Mouse (Mus musculus) stomach, embryonic 14.5 days (tissue): ENCODE data around the gene Ltbp1. TPM values are rescaled to one million over a fixed set of nuclear protein-coding genes. Genes with fewer than 3 reads are reported as not detected.

Experiments used
- ATAC-seq: fragments of 200-750 bp; cut with Nextera tagmentation; 2 replicates; pipeline ENCODE4 v1.8.0; 2017; ENCODE audit warnings: low read depth, moderate TSS enrichment; ENCODE audit not compliant: insufficient number of reproducible peaks, insufficient read depth, low FRiP score
- H3K27ac ChIP-seq: fragments of 300-500 bp; sonication (generic); 2 replicates; pipeline ENCODE4 v1.5.1; 2014; ENCODE audit warnings: mild to moderate bottlenecking, low read length, moderate library complexity, mixed read lengths
- H3K27me3 ChIP-seq: fragments of 300-500 bp; sonication (generic); 2 replicates; pipeline ENCODE4 v1.6.1; 2014; ENCODE audit warnings: low read length, control low read depth, mixed read lengths; ENCODE audit not compliant: control insufficient read depth, insufficient read depth
- H3K36me3 ChIP-seq: fragments of 300-500 bp; sonication (generic); 2 replicates; pipeline ENCODE4 v1.6.1; 2014; ENCODE audit warnings: mild to moderate bottlenecking, control low read depth, low read length, moderate library complexity, mixed read lengths; ENCODE audit not compliant: control insufficient read depth, insufficient read depth
- H3K4me1 ChIP-seq: fragments of 300-500 bp; sonication (generic); 2 replicates; pipeline ENCODE4 v1.6.1; 2014; ENCODE audit warnings: low read length, control low read depth, mixed read lengths; ENCODE audit not compliant: control insufficient read depth, insufficient read depth
- H3K4me2 ChIP-seq: fragments of 300-500 bp; sonication (generic); replicated peaks from 2 replicates; pipeline ENCODE4 v1.6.1; 2014; ENCODE audit warnings: low read depth, low read length, control low read depth
- H3K4me3 ChIP-seq: fragments of 300-500 bp; sonication (generic); 2 replicates; pipeline ENCODE4 v1.5.1; 2014; ENCODE audit warnings: low read depth, low read length, control low read depth
- H3K9ac ChIP-seq: fragments of 300-500 bp; sonication (generic); replicated peaks from 2 replicates; pipeline ENCODE4 v1.6.1; 2014; ENCODE audit warnings: low read depth, mild to moderate bottlenecking, control low read depth, low read length, moderate library complexity, mixed read lengths
- H3K9me3 ChIP-seq: fragments of 300-500 bp; sonication (generic); 2 replicates; pipeline ENCODE4 v1.6.1; 2016; ENCODE audit warnings: low read depth, low read length, control low read depth; ENCODE audit not compliant: control insufficient read depth
- WGBS: fragments of 180-500 bp; shearing (Covaris S2); extraction: QIAGEN DNeasy Blood & Tissue Kit; methylation state at CpG from one replicate; pipeline ENCODE4 v1.1.7; 2014; 5-methylcytosine and 5-hydroxymethylcytosine counted together
- polyA plus RNA-seq: library from polyadenylated mRNA; unstranded; fragments of >200 nt; fragmentation: Nextera tagmentation; extraction: Ambion mirVana; gene quantifications from 2 replicates; pipeline ENCODE4 v1.2.1, GENCODE M21; 2014

The Ltbp1 gene
- polyA plus RNA-seq, 1 experiment from 2014 or later: 49.3 TPM

GRCm38 (mm10) chr17:75331421-75331951 lies 326.1 kb downstream of the Ltbp1 start:
- no peak for ATAC-seq
- Histone ChIP-seq H3K9ac (no peak overlapping the region), H3K27me3 (no peaks in the 10 kb centered on the region), H3K36me3 (peaks cover 5% of the 10 kb centered on the region; the same call in 1 of the 2 replicates), H3K4me3 (no peak overlapping the region), H3K4me2 (no peak overlapping the region), H3K9me3 (no peaks in the 10 kb centered on the region), H3K4me1 (no peaks in the 10 kb centered on the region), H3K27ac (no peak overlapping the region)
- 79% methylated on average over 6 of the region's 6 CpGs for WGBS

DNA sequence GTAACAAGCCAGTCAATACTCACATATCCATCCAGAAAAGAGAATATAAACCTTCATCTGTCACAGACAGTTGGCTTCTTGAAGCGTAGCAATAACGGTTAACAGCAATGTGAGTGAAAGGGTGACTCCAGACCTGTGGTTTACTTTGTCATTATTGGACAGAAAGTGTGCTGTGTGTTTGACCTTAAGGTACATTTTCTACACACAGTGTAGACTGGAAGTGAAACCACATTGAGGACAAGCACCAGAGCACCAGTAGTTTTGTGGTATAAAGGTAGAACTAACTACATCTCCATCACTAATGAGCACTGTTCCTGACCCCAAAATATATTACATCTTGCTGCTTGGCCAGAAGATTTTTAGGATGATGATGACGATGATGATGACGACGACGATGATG lies 326.9 kb downstream of the Ltbp1 start:
- H3K27me3 ChIP-seq: no peaks in the 10 kb centered on the region
- no peak overlapping the region for H3K9ac ChIP-seq
- H3K36me3 ChIP-seq: peaks cover 5% of the 10 kb centered on the region; the same call in 1 of the 2 replicates
- H3K27ac ChIP-seq: no peak overlapping the region
- 95% methylated on average over 6 of the region's 6 CpGs for WGBS
- no peak overlapping the region for H3K4me2 ChIP-seq
- no peaks in the 10 kb centered on the region for H3K4me1 ChIP-seq
- no peaks in the 10 kb centered on the region for H3K9me3 ChIP-seq
- H3K4me3 ChIP-seq: no peak overlapping the region
- ATAC-seq: no peak

DNA sequence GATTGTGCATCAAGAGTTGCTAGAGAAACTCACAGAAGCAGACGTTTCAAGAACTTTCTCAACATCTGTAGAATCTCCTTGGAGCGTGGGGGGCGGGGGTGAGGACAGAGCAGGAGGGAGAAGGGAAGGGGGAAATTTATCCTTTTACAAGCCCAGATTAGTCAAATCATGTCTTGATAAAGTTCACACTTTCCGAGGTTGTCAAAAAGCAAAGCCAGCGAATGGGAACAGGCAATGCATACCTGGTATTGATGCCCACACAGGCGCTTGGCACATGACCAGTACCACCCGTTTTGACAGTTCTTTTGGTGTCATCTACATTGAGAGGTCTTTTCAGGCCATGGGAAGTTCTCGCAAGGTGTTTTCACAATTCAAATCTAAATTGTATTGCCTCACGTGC lies 327.6 kb downstream of the Ltbp1 start:
- Histone ChIP-seq H3K36me3 (peaks cover 5% of the 10 kb centered on the region; the same call in 1 of the 2 replicates), H3K9ac (no peak overlapping the region), H3K4me2 (no peak overlapping the region), H3K27ac (no peak overlapping the region), H3K4me3 (no peak overlapping the region), H3K27me3 (no peaks in the 10 kb centered on the region), H3K9me3 (no peaks in the 10 kb centered on the region), H3K4me1 (no peaks in the 10 kb centered on the region)
- 90% methylated on average over 9 of the region's 9 CpGs for WGBS
- ATAC-seq: no peak

- no peak overlapping the region for H3K9ac ChIP-seq
- 87% methylated on average over 13 of the region's 13 CpGs for WGBS
- no peak overlapping the region for H3K27ac ChIP-seq
- no peak overlapping the region for H3K4me3 ChIP-seq
- no peaks in the 10 kb centered on the region for H3K27me3 ChIP-seq
- no peak overlapping the region for H3K4me2 ChIP-seq
- no peaks in the 10 kb centered on the region for H3K4me1 ChIP-seq
- ATAC-seq: no peak
- H3K9me3 ChIP-seq: no peaks in the 10 kb centered on the region
- no peaks in the 10 kb centered on the region; the same call in 1 of the 2 replicates for H3K36me3 ChIP-seq
These were observed 328.4 kb downstream of the Ltbp1 start for GRCm38 (mm10) chr17:75333759-75334158.

GRCm38 (mm10) chr17:75335649-75336048 lies 330.3 kb downstream of the Ltbp1 start:
- no peak overlapping the region for H3K4me3 ChIP-seq

GRCm38 (mm10) chr17:75341227-75341626 lies 335.9 kb downstream of the Ltbp1 start:
- Histone ChIP-seq H3K9me3 (no peaks in the 10 kb centered on the region), H3K27me3 (no peaks in the 10 kb centered on the region), H3K27ac (no peak overlapping the region), H3K9ac (no peak overlapping the region), H3K4me1 (no peaks in the 10 kb centered on the region), H3K4me3 (no peak overlapping the region), H3K4me2 (no peak overlapping the region), H3K36me3 (no peaks in the 10 kb centered on the region)
- ATAC-seq: no peak
- 68% methylated on average over 4 of the region's 4 CpGs for WGBS

More at GRCm38 (mm10) chr17:75335649-75336048, 330.3 kb downstream of the Ltbp1 start:
- Histone ChIP-seq H3K27me3 (no peaks in the 10 kb centered on the region), H3K9ac (no peak overlapping the region), H3K4me2 (no peak overlapping the region), H3K4me1 (no peaks in the 10 kb centered on the region), H3K9me3 (no peaks in the 10 kb centered on the region), H3K27ac (no peak overlapping the region), H3K36me3 (no peaks in the 10 kb centered on the region)
- no peak for ATAC-seq
- 63% methylated on average over 9 of the region's 9 CpGs for WGBS

- no peaks in the 10 kb centered on the region for H3K36me3 ChIP-seq
- no peak for ATAC-seq
- 63% methylated on average over 3 of the region's 3 CpGs for WGBS
These were observed 339.7 kb downstream of the Ltbp1 start for GRCm38 (mm10) chr17:75345116-75345515.

GRCm38 (mm10) chr17:75347414-75347813 lies 342.0 kb downstream of the Ltbp1 start:
- Histone ChIP-seq H3K9me3 (no peaks in the 10 kb centered on the region; the same call in 1 of the 2 replicates), H3K36me3 (no peaks in the 10 kb centered on the region), H3K27ac (no peak overlapping the region), H3K4me1 (no peaks in the 10 kb centered on the region), H3K4me3 (no peak overlapping the region), H3K4me2 (no peak overlapping the region), H3K9ac (no peak overlapping the region), H3K27me3 (no peaks in the 10 kb centered on the region)
- WGBS: 97% methylated on average over 4 of the region's 4 CpGs
- ATAC-seq: no peak

More at GRCm38 (mm10) chr17:75345116-75345515, 339.7 kb downstream of the Ltbp1 start:
- H3K9ac ChIP-seq: no peak overlapping the region
- H3K27ac ChIP-seq: no peak overlapping the region
- H3K4me3 ChIP-seq: no peak overlapping the region
- H3K9me3 ChIP-seq: no peaks in the 10 kb centered on the region; the same call in 1 of the 2 replicates
- no peak overlapping the region for H3K4me2 ChIP-seq
- H3K4me1 ChIP-seq: no peaks in the 10 kb centered on the region
- H3K27me3 ChIP-seq: no peaks in the 10 kb centered on the region

DNA sequence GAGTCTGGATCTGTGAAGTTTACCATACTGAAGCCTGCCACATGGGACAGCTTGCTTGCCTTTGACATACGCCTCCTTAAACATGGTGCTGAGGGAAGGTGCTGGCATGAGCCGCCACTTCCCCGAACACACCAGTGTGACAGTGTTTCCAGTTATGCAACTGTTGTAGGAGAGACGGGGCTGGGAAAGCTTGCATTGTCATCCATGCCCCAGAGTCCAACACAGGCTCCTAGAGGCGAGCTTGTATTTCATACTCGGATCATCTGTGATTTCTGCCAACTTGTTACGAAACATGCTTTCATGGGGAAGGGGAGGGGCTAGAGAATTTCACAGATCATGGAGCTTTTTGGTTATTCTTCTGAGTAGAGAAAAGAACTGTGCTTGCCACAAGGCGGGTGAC lies 343.7 kb downstream of the Ltbp1 start:
- H3K27ac ChIP-seq: no peak overlapping the region
- H3K27me3 ChIP-seq: no peaks in the 10 kb centered on the region
- H3K9ac ChIP-seq: no peak overlapping the region
- H3K36me3 ChIP-seq: no peaks in the 10 kb centered on the region; the same call in 1 of the 2 replicates
- no peak overlapping the region for H3K4me2 ChIP-seq
- no peak overlapping the region for H3K4me3 ChIP-seq
- ATAC-seq: no peak
- H3K9me3 ChIP-seq: no peaks in the 10 kb centered on the region; the same call in 1 of the 2 replicates
- no peaks in the 10 kb centered on the region for H3K4me1 ChIP-seq
- WGBS: 85% methylated on average over 8 of the region's 8 CpGs
